Mouse (Mus musculus): ENCODE results near the gene Phf24.

The Phf24 gene

DNA sequence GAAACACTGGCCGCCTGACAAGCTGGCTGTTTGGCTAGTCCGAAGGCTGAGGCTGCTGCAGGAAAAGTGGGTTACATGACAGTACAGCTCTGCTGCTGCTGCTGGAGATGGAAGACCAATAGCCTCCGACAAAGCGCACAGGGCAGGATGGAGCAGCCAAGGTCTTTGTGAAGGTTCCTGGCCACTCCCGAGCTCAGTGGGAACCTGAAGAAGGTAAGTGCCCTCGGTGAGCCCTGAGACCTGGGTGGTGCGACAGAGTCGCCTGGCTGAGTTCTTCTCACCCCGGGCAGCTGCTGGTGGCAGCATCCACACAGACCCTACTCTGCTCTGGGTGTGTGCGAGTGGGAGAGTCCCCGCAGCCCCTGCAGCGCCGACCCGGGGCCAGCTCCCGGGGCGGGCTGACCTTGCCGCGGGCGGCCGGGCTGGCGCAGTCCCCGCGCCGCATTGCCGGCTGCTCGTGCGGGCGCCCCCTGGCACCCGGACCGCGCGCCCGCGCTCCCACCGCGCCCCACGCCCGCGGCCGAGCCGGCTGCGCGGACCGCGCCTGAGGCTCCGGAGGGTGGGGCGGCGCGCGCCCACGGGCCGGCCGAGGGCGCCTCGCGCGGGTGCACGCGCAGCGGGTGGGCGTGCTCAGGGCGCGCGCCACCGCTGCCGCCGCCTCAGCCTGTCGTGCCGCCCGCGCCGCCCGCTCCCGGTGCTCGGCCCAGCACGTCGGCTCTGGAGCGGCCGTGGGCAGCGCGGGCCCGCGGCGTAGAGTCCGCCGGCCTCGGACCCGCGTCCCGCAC lies at the start of gene Phf24:
Phf24 (plus strand) TSS at position 44 of the 785 bp plus-strand sequence.
- no peak for DNase-seq (ENCODE audit: low read depth, low spot score)

DNA sequence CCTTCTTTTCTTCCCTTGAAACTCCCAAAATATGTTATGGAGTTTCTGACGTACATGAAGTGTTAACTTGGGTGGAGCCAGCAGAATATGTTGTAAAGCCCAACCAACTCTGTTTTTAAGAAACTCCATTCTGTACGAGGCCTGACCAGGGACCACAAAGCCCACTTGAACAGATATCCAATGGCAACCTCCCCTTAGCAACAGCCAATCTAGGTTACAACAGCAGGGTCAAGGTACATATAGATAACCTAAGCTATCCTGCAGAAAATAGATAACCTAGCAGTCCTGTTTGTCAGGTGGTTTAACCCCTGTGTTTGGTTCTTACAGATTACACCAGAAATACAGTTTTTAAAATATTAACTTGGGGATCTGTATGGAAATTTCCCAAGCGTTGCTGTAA lies 49.1 kb upstream of the Phf24 start:
- no peak for DNase-seq (ENCODE audit: low read depth, low spot score)

DNA sequence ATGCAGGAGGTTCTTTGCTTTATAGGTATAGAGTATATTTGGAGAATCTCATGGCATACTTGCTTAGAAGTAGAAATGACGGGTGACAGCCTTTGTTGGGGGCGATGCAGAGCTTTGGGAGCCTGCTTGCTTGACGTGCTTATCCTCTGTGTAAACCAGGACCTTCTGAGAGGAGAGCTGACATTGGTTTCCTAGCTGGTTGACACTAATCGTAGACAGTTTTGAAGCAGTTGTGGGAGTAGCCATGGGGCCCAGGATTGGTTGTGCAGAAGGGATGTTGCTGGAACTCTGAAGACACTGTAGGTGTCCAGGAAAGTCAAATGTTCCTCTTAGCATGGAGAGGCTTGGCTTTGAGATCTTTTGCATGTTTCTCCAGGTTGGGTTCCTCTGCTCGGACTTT lies 48.3 kb upstream of the Phf24 start:
- DNase-seq (ENCODE audit: low read depth, low spot score) = no peak

DNA sequence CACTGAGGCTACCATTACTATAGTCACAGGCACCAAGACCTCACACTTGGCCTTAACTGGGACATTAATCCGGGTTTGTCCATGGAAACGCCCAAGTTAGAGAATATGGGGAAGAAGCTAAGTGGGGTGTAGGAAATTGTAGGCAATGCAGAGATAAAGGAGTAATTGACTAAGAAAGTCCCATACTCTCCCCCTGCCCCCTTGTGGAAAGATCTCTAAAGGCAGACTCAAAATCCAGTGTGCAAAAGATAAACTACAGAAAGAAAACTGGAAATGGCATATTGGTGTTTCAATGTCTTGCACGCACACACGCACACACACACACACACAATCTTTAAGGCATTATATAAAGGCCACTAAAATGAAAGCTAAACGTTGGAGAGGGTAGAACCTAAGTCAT lies 45.7 kb upstream of the Phf24 start:
- DNase-seq (ENCODE audit: low read depth, low spot score) = no peak

DNA sequence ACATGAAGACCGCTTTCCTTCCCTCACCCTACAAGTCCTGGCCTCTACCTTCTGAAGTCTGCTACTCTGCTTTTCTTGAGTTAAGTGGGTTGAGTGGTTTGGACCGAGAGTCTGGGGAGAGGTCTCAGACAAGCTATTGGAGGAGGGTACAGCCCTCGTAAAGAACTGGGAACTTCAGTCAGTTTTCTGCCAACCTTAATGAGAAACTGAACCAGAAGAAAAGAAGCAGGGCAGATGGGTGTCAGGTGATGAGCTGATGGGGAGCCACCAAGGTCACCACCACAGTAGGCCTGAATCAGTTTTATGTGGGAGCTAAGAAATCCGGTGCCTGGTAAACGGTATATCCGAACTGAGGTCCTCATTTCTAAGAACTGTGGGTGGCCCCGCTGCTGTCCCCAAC lies 44.3 kb upstream of the Phf24 start:
- no peak for DNase-seq (ENCODE audit: low read depth, low spot score)

DNA sequence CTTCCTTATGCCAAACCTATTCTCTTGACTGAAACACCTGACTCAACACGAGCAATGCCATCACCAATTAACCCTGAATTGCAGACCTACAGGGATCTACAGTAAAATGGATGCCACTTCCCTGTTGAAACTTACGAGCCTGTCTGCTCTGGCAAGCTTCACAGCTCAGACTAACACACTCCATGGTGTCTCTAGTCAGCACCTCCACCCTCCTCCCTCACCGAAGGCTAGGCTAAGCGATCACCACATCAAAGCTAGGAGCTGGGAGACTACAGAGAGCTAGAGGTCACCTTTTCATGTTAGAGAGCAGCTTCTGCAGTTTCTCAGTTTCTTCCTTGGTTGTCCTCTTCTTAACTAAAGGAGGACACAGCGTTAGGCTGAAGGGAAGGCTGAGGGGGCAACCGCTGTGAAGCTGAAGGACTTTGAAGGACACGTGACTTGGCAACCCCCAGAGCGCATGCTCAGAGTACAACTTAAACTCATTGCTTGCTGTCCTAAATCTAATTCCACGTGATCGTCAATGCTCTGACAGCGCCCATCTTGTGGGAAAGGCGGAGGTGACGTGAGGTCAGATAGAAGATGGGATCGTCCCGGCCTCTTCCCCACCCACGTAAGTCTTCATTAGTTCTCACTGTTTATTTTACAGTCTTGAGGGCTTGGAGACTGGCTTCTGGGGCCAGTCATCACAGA lies 43.6 kb upstream of the Phf24 start:
- DNase-seq (ENCODE audit: low read depth, low spot score) = no peak

DNA sequence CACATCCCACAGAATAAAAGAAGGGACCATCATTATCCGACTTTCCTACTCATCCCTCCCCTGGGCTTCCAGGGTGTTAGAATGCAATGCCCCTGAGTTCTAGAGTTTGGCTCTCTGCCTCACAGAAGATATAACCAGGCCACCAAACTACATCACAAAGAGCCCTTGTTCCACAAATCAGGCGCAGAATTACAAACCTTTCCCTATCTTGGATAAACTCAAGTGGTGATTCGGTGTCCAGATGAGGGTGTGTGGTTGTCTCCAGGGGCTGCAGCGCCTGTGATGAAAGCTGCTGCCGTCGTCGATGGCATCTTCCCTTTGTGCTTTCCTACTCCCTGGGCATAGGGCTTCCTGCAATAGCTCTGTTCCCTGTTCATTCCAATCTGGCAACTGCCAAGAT lies 42.3 kb upstream of the Phf24 start, which contains the start of gene Fam205c:
Fam205c (minus strand) TSS at position 101 of the 400 bp plus-strand sequence.
- no peak for DNase-seq (ENCODE audit: low read depth, low spot score)

DNA sequence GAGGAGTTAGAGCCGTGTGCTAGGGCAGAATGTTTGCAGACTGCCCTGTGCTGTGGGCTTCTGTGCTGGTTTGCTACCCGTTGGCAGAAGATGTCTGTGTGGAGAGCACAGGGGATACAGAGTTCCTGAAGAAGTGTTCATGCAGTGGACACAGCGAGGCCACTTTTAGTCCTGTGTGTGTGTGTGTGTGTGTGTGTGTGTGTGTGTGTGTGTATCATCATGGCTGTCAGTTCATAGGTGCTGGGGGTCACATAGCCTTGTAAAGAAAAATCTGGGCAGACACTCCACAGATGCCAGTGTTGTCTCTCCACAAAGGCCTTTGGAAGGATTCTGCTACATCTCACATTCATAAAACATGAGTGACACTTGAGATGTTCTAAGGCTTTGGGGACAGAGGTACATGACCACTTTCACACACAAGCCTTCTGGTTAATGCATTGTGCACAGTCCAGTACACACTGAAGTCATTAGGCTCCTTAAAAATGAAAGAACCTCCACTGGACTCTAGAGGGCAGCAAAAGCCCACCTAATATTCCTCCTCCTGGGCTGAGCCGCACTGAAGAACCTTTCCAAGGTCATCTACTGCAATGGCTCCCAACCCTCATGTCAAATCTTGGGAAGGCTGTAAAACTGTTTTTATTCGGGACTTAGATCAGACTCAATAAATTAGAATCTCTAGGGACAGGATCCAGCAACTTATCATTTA lies 39.7 kb upstream of the Phf24 start:
- DNase-seq (ENCODE audit: low read depth, low spot score) = peak; percentile 63

DNA sequence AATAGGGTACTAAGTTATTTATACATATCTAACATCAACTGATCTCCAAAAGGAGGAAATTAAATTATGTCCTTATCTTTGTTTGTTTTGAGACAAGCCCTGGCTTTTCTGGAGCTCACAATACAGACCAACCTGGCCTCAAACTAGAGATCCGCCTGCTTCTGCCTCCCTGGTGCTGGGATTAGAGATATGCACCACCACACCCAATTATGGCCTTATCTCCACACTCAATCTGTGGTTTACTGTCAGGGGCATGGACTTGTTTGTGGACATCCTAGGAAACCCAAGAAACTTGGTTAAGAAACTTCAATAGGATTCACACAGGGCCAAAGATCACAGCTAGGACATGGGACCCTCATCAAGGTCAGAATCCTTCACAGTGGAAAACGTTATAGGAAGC lies 38.8 kb upstream of the Phf24 start:
- DNase-seq (ENCODE audit: low read depth, low spot score) = no peak

DNA sequence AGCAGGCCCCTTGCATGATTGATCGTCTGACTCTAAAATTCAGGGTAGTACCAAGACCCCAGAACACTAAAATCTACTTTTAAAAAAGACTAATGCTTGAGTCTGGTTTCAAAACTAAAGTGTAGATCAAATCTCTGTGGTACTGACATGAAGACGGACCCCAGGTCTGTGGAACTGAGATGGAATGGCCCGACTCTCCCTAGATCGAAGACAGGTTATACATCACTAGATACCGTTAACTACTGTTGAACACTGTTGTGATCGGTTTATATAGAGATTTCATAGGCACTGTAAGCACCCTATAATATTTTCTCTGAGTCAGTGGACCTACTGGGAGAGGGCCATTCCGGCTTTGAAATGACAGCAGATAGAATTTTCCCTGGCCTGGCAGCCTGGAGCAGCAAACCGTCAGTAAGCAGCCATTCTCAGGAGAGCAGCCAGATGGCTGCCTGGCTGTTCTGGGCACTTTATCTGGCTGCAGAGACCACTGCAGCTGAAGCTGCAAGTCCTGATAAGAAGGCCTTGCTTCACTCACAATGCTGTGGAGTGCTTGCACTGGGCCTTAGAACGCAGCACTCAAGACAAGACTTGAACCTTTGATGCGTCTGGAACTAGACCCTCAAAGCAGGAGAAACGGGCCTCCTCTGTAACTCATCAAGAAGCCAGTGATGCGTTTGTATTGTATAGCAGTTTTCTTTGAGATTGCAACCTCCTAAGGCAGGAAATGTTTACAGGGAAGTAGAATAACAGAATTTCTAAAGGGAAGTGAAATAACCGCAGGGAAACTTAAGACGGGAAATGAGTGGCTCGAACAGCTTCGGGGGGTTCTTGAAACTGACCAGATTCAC lies 36.4 kb upstream of the Phf24 start:
- DNase-seq (ENCODE audit: low read depth, low spot score) = peak; percentile 19

DNA sequence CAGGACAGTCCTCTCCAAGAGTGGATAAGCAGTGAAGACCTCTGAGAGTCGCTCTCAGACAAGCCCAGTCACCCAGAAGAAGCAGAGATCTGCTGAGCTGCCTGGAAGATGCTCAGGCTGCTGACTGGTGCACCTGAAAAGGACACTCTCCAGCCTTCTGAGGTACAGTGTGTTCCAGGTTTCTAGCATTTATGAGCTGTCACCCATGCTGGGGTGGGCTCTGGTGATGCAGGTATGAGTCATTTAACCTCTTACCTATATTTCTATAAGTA lies 35.8 kb upstream of the Phf24 start:
- no peak for DNase-seq (ENCODE audit: low read depth, low spot score)

DNA sequence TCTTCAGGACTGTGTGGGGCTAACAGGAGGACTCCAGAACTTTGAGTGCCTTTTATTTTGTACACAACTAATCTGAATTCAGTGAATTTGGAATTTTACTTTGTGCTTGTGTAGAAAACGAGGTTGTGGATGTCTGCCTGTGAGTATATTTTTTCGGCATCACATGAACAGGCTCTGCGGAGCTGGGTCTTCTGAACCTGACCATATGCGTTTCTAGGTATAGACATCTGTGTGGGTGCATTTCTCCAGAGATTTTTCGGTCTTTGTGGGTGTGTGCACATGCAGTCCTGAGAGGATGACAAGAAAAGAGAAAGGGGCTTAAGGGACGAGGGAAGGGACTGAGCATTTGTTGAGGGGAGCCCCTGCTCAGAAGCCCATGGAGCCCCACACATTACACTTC lies 29.5 kb upstream of the Phf24 start:
- no peak for DNase-seq (ENCODE audit: low read depth, low spot score)

DNA sequence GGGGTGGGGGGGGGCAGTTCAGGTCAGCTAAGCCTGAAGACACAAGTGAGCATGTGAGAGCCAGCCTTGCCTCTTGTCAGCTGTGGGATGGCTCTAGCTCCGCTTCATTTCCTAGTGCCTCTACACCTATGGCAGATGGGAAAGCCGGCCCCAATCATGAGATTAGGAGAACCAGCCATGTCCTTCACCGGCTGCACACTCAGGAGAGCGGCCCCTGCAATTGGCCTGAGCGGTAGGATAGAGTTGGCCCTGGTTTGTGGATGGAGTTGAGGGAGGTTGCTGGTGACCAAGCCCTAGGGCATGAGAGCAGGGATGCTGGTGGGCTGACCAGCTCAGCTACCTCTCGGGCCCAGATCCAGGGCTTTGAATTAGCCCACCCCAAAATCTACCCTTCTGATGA lies 27.7 kb upstream of the Phf24 start:
- no peak for DNase-seq (ENCODE audit: low read depth, low spot score)

DNA sequence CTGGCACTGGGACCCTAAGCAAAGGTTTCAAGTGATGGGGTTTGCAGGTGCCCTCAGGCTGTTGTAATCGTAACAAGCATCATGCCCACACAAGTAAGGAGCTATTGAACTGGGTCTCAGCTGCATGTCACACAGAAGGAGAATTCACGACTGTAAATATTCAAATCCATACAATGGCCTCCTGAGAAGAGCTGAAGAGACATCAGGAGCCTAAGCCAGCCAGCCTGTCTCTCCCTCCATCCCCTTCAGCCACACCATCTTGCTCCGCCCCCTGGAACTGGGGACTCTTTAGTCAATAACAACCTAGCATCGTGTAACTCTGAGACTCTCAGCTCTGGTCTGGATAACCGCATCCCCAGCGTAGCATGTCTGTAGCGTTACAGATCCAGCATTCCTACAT lies 25.3 kb upstream of the Phf24 start:
- no peak for DNase-seq (ENCODE audit: low read depth, low spot score)

DNA sequence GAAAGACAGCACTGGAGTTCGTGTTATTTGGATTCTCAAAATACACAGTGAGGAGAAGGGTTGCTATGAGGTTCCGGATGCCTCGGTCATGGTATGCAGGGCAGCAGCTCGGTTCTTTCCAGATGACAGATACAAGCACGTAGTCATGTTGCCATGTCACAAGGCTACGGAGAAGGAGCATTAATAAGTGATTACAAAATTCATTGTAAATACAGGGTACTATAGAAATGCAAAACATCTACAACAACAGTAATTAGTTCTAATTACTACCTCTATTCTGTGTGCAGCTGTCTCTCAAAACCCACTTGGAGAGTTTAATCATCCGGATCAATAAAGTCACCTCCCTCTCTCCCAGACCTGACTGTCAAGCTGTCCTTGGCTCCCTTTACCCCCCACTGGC lies 21.3 kb upstream of the Phf24 start:
- DNase-seq (ENCODE audit: low read depth, low spot score) = no peak

DNA sequence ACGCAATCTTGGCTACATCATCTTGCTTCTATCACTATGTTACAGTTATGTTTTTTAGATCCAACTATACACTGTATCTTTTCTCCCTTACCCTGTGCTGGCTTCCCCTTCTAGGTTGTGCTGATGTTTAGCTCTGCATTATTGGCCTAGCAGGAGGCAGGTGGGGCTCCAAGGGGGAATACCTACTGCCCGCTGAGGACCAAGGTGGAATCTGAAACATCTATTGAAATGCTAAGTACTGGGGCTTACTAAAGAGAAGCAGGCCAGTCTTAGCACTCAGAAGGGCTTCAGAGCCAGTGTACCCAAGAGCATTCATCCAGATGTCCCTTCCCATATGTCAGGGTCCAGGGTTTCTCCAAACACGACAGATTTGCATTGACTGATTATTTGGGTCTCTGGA lies 17.5 kb upstream of the Phf24 start:
- DNase-seq (ENCODE audit: low read depth, low spot score) = no peak

DNA sequence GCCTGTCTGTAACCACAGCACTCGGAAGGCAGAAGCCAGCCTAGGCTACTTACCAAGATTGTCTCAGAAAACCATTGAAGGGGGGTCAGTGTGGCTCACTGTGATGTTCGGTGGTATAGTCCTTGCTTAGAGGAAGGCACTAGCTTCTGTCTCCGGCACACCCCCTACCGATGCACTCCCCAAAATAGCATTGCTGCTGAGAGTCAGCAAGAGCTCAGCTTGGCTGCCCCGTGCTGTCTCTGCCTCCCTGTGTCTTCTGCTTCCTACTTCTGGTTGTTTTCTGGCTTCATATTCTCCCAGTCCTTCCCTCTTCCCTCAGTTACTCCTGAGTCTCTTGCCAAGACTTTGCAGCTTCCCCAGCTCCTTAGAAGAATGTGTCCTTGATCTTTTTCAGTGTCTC lies 15.6 kb upstream of the Phf24 start:
- DNase-seq (ENCODE audit: low read depth, low spot score) = no peak

DNA sequence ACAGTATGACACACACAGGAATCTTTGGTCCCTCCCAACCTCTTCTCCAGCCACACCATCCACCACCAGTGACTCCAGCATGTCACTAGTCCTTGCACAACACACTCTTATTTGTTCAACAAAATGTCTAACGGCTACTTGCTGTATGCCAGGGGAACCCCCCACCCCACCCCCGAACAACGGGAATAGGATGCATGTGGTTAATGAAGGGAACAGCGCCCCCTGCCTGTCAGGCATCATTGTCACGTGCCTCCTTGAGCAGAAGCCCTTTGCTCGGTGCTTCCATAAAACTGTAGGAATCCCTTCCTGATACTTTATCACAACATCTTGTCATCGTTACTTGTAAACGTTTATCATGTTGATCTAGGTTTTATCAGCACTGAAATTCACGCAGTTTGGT lies 14.3 kb upstream of the Phf24 start:
- peak; percentile 45 for DNase-seq (ENCODE audit: low read depth, low spot score)

DNA sequence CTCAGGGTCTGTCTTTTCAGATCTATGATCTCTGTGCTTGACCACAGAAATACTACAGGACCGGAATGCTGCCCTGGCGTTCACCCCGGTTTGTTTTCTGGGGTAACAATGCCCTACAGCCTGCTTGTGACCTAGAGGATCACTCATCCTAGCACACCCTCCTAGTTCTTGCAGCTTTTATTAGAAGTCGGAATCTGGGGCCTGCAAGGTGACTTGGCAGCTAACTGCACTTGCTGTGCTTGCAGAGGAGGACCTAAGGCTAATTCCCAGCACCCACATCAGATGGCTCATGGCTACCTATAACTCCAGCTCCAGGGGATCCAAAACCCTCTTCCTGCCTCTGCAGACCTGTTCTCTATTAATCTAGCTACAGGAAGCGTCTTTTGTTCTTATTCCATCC lies 13.7 kb upstream of the Phf24 start:
- no peak for DNase-seq (ENCODE audit: low read depth, low spot score)

DNA sequence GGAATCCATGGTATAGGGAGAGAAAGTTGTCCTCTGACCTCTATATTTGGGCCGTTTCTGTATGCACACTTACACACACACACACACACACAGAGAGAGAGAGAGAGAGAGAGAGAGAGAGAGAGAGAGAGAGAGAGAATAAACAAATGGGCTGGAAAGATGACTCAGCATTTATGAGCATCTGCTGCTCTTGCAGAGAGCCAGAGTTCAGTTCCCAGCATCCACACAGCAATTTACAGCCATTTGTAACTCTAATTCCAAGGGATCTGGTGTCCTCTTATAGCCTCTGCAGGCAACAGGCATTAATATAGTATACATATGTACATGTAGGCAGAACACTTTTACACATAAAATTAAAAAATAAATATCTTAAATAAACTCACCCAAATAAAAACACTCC lies 12.5 kb upstream of the Phf24 start:
- no peak for DNase-seq (ENCODE audit: low read depth, low spot score)

DNA sequence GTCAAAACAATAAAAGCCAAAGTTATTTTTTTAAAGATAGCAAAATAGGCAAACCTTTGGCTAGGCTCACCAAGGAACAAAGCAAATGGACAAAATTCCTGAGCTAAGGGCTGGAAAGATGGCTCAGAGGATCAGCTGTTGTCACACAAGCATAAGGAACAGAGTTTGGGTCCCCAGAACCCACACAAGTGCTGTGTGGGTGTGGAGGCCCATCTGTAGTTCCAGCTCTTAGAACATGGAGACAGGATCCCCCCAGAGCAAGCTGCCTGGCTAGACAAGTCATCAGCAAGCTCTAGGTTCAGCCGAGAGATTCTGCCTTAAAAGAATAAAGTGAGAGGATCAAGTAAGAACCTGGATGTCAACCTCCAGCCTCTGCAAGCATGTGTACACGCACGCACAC lies 11.9 kb upstream of the Phf24 start:
- DNase-seq (ENCODE audit: low read depth, low spot score) = no peak

DNA sequence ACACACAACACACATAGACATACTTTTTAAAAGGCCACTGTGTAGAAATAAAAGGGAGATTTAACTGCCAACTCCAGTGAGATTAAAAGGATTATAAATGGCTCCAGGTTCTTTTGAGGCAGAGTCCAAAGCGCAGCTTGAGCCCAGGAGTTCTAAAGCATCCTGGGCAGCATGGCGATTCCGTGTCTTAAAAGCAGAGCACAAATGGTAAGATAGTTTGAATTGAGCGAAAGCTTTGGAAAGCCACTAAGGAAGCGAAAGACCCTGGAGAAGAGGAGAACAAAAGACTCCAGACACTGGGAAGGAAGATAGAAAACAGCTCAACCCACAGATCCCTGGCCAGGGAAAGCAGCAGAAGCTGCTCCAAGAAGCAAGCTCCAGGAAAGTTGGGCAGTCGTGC lies 11.5 kb upstream of the Phf24 start:
- DNase-seq (ENCODE audit: low read depth, low spot score) = no peak
